Mouse (Mus musculus): ENCODE data around the gene Mecom. TPM values are rescaled to one million over a fixed set of nuclear protein-coding genes. Genes with fewer than 3 reads are reported as not detected.
A peak's percentile ranks its signal among the peaks of the same experiment; 100 is the strongest.

Mecom gene
- polyA plus RNA-seq, 1 experiment from 2014 or later: 57.4 TPM

DNA sequence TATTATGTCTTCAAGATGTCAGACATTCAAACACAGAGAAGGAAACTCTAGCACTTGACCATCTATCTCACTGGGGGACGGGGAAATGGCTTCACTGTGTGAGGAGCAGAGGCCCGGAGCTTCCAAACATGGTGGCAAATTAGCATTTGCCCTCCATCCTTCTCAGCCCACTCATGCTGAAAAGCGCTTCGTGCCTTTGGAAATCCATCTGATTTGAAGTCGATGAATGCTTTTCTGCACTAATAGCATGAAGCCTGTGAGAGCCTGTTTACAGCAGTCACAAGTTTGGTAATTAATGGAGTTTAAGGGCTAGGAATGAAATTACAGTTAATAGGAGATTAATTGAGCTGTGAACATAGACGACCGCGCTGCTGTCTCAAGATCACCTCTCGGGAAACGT lies 270.2 kb downstream of the Mecom start:
- 81% methylated on average over 10 of the region's 10 CpGs for WGBS
- H3K9ac ChIP-seq (ENCODE audit: low read length): no peak overlapping the region
- no peak overlapping the region for H3K4me3 ChIP-seq (replicated peaks; ENCODE audit: low read length)
- no peak for ATAC-seq (ENCODE audit: insufficient read depth, low FRiP score)
- H3K27ac ChIP-seq (ENCODE audit: low read length): no peak overlapping the region
- H3K4me2 ChIP-seq (ENCODE audit: low read depth, low read length): no peak overlapping the region
- no peaks in the 10 kb centered on the region for H3K36me3 ChIP-seq (ENCODE audit: control insufficient read depth, insufficient read depth, low read length)
- 0 out of 2 replicates have a peak, but pooled peaks cover 3% of the 10 kb centered on the region for H3K4me1 ChIP-seq (ENCODE audit: control insufficient read depth, insufficient read depth, low read length)
- no peaks in the 10 kb centered on the region for H3K9me3 ChIP-seq (replicated peaks; ENCODE audit: control insufficient read depth, low read length)
- H3K27me3 ChIP-seq (ENCODE audit: control insufficient read depth, insufficient read depth, low read length): no peaks in the 10 kb centered on the region

DNA sequence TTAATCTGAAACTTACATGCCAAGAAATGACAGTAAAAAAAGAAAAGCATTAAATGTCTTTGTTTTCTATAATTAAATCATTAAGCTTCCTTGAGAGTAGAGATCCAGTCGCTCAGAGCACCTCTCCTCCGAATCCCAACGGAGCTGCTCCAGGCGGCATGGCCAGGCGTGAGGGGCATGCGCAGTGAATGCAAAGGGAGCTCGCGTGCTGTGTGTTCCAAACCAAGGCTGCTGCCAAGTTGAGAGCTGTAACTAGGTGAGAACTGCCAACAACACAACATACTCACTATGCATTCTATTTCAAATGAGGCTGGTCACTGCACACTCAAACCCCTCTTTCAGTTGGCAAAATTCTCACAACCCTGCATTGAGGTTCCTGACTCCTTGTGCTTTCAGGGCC lies 271.7 kb downstream of the Mecom start:
- no peak overlapping the region for H3K27ac ChIP-seq (ENCODE audit: low read length)
- peaks cover 8% of the 10 kb centered on the region for H3K4me1 ChIP-seq (ENCODE audit: control insufficient read depth, insufficient read depth, low read length)
- H3K9ac ChIP-seq (ENCODE audit: low read length): no peak overlapping the region
- H3K36me3 ChIP-seq (ENCODE audit: control insufficient read depth, insufficient read depth, low read length): no peaks in the 10 kb centered on the region
- H3K4me2 ChIP-seq (ENCODE audit: low read depth, low read length): no peak overlapping the region
- H3K27me3 ChIP-seq (ENCODE audit: control insufficient read depth, insufficient read depth, low read length): no peaks in the 10 kb centered on the region
- no peak for ATAC-seq (ENCODE audit: insufficient read depth, low FRiP score)
- WGBS: 94% methylated on average over 8 of the region's 8 CpGs
- H3K4me3 ChIP-seq (replicated peaks; ENCODE audit: low read length): no peak overlapping the region
- H3K9me3 ChIP-seq (replicated peaks; ENCODE audit: control insufficient read depth, low read length): no peaks in the 10 kb centered on the region

DNA sequence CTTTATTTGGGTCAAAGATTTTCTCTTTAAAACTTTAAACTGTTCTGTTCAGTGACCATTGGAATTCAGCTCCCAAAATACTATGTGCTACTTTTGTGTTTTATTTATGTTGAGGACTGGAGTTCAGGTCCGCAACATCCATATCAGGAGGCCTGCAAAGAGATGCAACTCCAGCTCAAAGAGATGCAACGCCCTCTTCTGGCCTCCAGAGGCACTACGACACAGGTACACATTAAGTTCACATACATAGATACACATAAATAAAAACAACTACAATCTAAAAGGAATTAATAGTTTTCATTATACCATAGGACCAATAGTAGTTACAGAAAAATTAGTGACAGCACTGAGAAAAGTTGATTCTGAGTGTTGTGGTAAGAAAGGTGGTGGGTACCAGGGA lies 278.6 kb downstream of the Mecom start:
- WGBS: 70% methylated on average over 3 of the region's 3 CpGs
- ATAC-seq (ENCODE audit: insufficient read depth, low FRiP score): no peak
- Histone ChIP-seq H3K4me3 (replicated peaks; ENCODE audit: low read length) (no peak overlapping the region), H3K27me3 (ENCODE audit: control insufficient read depth, insufficient read depth, low read length) (no peaks in the 10 kb centered on the region), H3K27ac (ENCODE audit: low read length) (no peak overlapping the region), H3K4me2 (ENCODE audit: low read depth, low read length) (no peak overlapping the region), H3K9ac (ENCODE audit: low read length) (no peak overlapping the region), H3K9me3 (replicated peaks; ENCODE audit: control insufficient read depth, low read length) (no peaks in the 10 kb centered on the region), H3K4me1 (ENCODE audit: control insufficient read depth, insufficient read depth, low read length) (peaks cover 5% of the 10 kb centered on the region), H3K36me3 (ENCODE audit: control insufficient read depth, insufficient read depth, low read length) (no peaks in the 10 kb centered on the region)

DNA sequence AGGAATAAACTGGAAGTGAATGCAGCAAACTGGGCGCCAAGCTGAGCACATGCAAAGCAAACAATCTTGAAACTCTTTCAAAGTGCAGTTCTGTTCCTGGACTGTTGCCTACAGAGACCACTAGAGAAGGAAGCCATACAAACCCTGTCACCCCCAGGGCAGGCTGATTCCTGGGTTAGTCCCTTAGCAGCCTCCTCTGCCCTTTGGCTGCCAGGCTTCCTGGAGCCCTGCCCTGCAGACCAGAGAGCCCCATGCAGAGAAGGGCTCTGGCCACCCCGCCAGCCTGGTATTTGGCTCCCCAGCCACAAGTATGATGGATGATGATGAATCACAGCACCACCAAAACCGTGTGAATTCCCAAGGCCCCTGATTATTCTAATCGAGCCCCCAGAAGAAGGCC lies 286.9 kb downstream of the Mecom start:
- Histone ChIP-seq H3K4me1 (ENCODE audit: control insufficient read depth, insufficient read depth, low read length) (peaks cover 11% of the 10 kb centered on the region), H3K9me3 (replicated peaks; ENCODE audit: control insufficient read depth, low read length) (no peaks in the 10 kb centered on the region), H3K4me2 (ENCODE audit: low read depth, low read length) (no peak overlapping the region), H3K27me3 (ENCODE audit: control insufficient read depth, insufficient read depth, low read length) (no peaks in the 10 kb centered on the region), H3K9ac (ENCODE audit: low read length) (peak overlapping the region; percentile 35; the same call in 1 of the 2 replicates), H3K4me3 (replicated peaks; ENCODE audit: low read length) (no peak overlapping the region), H3K36me3 (ENCODE audit: control insufficient read depth, insufficient read depth, low read length) (no peaks in the 10 kb centered on the region), H3K27ac (ENCODE audit: low read length) (peak overlapping the region; percentile 77)
- ATAC-seq (ENCODE audit: insufficient read depth, low FRiP score): peak; percentile 29; the same call in 1 of the 2 replicates
- WGBS: 30% methylated on average over 4 of the region's 4 CpGs

DNA sequence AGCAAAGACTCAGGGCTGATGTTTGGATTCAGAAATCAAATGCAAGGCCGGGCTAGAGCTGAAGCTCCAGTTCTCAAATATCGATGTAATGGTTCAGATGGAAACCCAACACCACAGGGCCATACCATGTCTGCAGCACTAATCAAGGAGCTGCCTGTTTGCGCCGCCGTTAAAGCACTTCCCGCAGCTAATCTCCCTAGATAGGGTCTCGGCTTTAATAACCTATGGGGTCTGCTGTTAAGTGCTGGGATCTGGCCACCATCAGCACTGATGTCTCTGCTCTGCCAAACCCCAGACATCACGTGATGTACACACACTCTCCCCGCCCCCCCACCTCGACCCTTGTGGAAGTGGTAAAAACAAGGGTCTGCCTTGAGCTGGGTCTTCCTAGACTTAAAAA lies 289.4 kb downstream of the Mecom start:
- H3K27ac ChIP-seq (ENCODE audit: low read length): no peak overlapping the region
- ATAC-seq (ENCODE audit: insufficient read depth, low FRiP score): no peak
- no peaks in the 10 kb centered on the region for H3K36me3 ChIP-seq (ENCODE audit: control insufficient read depth, insufficient read depth, low read length)
- no peaks in the 10 kb centered on the region for H3K27me3 ChIP-seq (ENCODE audit: control insufficient read depth, insufficient read depth, low read length)
- no peak overlapping the region for H3K9ac ChIP-seq (ENCODE audit: low read length)
- H3K9me3 ChIP-seq (replicated peaks; ENCODE audit: control insufficient read depth, low read length): no peaks in the 10 kb centered on the region
- WGBS: 33% methylated on average over 10 of the region's 10 CpGs
- no peak overlapping the region for H3K4me3 ChIP-seq (replicated peaks; ENCODE audit: low read length)
- H3K4me2 ChIP-seq (ENCODE audit: low read depth, low read length): no peak overlapping the region
- peaks cover 14% of the 10 kb centered on the region for H3K4me1 ChIP-seq (ENCODE audit: control insufficient read depth, insufficient read depth, low read length)

DNA sequence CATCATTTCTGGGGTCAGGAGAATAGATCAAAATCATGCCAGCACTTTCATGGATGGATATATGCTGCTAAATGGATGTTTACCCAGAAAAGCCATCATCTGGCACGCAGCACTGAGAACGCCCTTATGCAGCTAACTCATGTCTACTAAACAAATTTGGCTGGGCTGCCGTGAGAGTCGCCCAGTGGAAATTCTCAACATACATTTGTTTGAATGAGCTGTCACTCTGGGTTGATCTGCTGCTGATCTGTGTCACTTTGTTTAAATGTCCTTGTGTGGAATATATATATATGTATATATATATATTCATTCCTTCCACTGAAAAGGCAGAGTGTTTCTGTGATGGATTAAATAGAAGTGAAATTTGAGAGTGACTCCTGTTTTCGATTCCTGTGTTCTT lies 290.0 kb downstream of the Mecom start:
- Histone ChIP-seq H3K4me3 (replicated peaks; ENCODE audit: low read length) (no peak overlapping the region), H3K9ac (ENCODE audit: low read length) (no peak overlapping the region), H3K4me1 (ENCODE audit: control insufficient read depth, insufficient read depth, low read length) (peaks cover 14% of the 10 kb centered on the region), H3K9me3 (replicated peaks; ENCODE audit: control insufficient read depth, low read length) (no peaks in the 10 kb centered on the region), H3K4me2 (ENCODE audit: low read depth, low read length) (no peak overlapping the region), H3K36me3 (ENCODE audit: control insufficient read depth, insufficient read depth, low read length) (no peaks in the 10 kb centered on the region), H3K27ac (ENCODE audit: low read length) (no peak overlapping the region), H3K27me3 (ENCODE audit: control insufficient read depth, insufficient read depth, low read length) (no peaks in the 10 kb centered on the region)
- 37% methylated on average over 5 of the region's 5 CpGs for WGBS
- no peak for ATAC-seq (ENCODE audit: insufficient read depth, low FRiP score)

DNA sequence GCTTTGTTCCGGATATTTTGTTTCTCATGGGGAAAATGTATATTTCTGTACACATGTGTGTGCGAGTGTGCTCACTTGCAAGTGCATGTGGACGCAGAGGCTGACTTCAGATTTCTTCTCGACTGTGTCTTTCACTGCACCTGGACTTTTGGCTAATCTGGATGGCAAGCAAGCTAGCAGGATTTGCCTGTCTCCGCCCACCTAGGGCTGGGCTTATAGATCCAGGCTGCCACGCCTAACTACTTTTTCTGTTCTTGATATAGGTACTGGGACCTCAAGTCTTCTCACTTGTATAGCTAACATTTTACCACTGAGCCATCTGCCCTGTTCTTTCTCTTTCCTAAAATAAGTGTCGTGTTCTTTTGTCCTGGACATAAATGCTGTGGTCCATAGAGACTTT lies 290.9 kb downstream of the Mecom start:
- no peak overlapping the region for H3K4me2 ChIP-seq (ENCODE audit: low read depth, low read length)
- no peak overlapping the region for H3K4me3 ChIP-seq (replicated peaks; ENCODE audit: low read length)
- no peak overlapping the region for H3K9ac ChIP-seq (ENCODE audit: low read length)
- H3K36me3 ChIP-seq (ENCODE audit: control insufficient read depth, insufficient read depth, low read length): no peaks in the 10 kb centered on the region
- H3K27ac ChIP-seq (ENCODE audit: low read length): no peak overlapping the region
- peaks cover 14% of the 10 kb centered on the region for H3K4me1 ChIP-seq (ENCODE audit: control insufficient read depth, insufficient read depth, low read length)
- no peak for ATAC-seq (ENCODE audit: insufficient read depth, low FRiP score)
- no peaks in the 10 kb centered on the region for H3K27me3 ChIP-seq (ENCODE audit: control insufficient read depth, insufficient read depth, low read length)
- H3K9me3 ChIP-seq (replicated peaks; ENCODE audit: control insufficient read depth, low read length): no peaks in the 10 kb centered on the region
- WGBS: 71% methylated on average over 7 of the region's 7 CpGs

DNA sequence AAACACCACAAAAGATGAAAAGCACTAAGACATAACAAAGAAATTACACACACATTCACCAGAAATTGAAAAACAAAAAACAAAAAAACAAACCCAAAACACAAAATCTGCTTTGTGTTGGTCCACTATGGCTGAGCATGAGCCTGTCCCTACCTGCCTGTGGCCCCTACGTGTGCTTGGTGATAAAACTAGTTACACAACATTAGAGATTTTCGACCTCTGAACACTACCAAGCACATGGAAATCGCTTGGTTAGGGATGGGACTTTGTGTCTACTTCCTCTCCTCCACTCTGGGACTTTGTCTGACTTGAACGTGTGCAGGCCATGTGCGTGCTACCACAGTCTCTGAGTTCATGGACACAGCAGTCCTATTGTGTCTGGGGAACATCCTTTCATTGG lies 292.0 kb downstream of the Mecom start:
- ATAC-seq (ENCODE audit: insufficient read depth, low FRiP score): no peak
- no peak overlapping the region for H3K4me2 ChIP-seq (ENCODE audit: low read depth, low read length)
- H3K36me3 ChIP-seq (ENCODE audit: control insufficient read depth, insufficient read depth, low read length): no peaks in the 10 kb centered on the region
- H3K27ac ChIP-seq (ENCODE audit: low read length): no peak overlapping the region; the same call in 1 of the 2 replicates
- no peak overlapping the region for H3K9ac ChIP-seq (ENCODE audit: low read length)
- no peaks in the 10 kb centered on the region for H3K9me3 ChIP-seq (replicated peaks; ENCODE audit: control insufficient read depth, low read length)
- 78% methylated on average over 5 of the region's 5 CpGs for WGBS
- peaks cover 8% of the 10 kb centered on the region for H3K4me1 ChIP-seq (ENCODE audit: control insufficient read depth, insufficient read depth, low read length)
- H3K4me3 ChIP-seq (replicated peaks; ENCODE audit: low read length): no peak overlapping the region
- no peaks in the 10 kb centered on the region for H3K27me3 ChIP-seq (ENCODE audit: control insufficient read depth, insufficient read depth, low read length)

DNA sequence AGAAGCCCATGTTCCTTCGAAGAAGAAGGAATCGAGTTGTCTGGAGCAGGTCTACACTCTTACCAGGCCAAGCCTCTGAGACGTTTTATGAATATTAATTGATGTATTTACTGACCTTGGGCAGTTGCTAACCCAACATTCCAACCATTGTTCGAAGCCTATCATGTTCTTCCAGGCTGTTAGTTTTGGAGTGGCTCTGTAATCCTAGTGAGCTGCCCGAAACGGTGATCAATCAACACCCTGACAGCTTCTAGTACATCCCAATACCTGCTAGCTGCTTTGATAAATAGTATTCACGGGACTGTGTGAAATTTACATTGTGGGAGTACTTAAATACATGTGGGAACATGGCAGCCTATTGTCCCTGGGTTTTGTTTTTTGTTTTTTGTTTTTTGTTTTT lies 293.4 kb downstream of the Mecom start:
- 0 out of 2 replicates have a peak overlapping the region, but pooled peaks have one; percentile 2 for H3K4me2 ChIP-seq (ENCODE audit: low read depth, low read length)
- no peak overlapping the region; the same call in 1 of the 2 replicates for H3K27ac ChIP-seq (ENCODE audit: low read length)
- H3K9ac ChIP-seq (ENCODE audit: low read length): no peak overlapping the region
- H3K27me3 ChIP-seq (ENCODE audit: control insufficient read depth, insufficient read depth, low read length): no peaks in the 10 kb centered on the region
- no peaks in the 10 kb centered on the region for H3K9me3 ChIP-seq (replicated peaks; ENCODE audit: control insufficient read depth, low read length)
- ATAC-seq (ENCODE audit: insufficient read depth, low FRiP score): peak; percentile 78; the same call in 1 of the 2 replicates
- no peak overlapping the region for H3K4me3 ChIP-seq (replicated peaks; ENCODE audit: low read length)
- 28% methylated on average over 7 of the region's 7 CpGs for WGBS
- H3K36me3 ChIP-seq (ENCODE audit: control insufficient read depth, insufficient read depth, low read length): no peaks in the 10 kb centered on the region
- peaks cover 8% of the 10 kb centered on the region for H3K4me1 ChIP-seq (ENCODE audit: control insufficient read depth, insufficient read depth, low read length)

DNA sequence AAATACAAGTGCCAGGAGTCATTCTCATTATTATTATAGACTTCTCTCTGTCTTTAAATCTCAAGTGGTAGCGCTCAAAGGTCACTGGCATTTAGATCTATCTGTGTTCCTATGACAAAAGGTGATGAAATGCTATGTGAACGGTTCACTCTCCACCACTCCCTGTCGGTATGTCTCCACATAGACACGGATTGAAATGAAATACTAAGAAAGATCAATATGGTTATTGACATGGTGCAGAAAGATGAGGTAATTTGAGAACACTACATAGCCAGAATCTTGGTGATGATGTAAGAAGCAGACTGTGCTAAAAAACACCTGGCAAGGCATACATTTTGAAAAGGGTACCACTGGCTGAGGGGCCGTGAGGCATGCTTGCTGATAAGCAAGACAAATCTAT lies 294.1 kb downstream of the Mecom start:
- no peaks in the 10 kb centered on the region for H3K27me3 ChIP-seq (ENCODE audit: control insufficient read depth, insufficient read depth, low read length)
- no peaks in the 10 kb centered on the region for H3K9me3 ChIP-seq (replicated peaks; ENCODE audit: control insufficient read depth, low read length)
- H3K4me3 ChIP-seq (replicated peaks; ENCODE audit: low read length): no peak overlapping the region
- no peak overlapping the region for H3K4me2 ChIP-seq (ENCODE audit: low read depth, low read length)
- WGBS: 61% methylated on average over 5 of the region's 5 CpGs
- peaks cover 8% of the 10 kb centered on the region for H3K4me1 ChIP-seq (ENCODE audit: control insufficient read depth, insufficient read depth, low read length)
- H3K27ac ChIP-seq (ENCODE audit: low read length): no peak overlapping the region; the same call in 1 of the 2 replicates
- no peak overlapping the region for H3K9ac ChIP-seq (ENCODE audit: low read length)
- H3K36me3 ChIP-seq (ENCODE audit: control insufficient read depth, insufficient read depth, low read length): no peaks in the 10 kb centered on the region
- no peak for ATAC-seq (ENCODE audit: insufficient read depth, low FRiP score)

Measured in stomach, embryonic 16.5 days (tissue).